Mouse (Mus musculus): ENCODE data around the gene Plk3.
"Not testable (repeated sequence)": the region's sequence is repeated elsewhere in the genome, so short reads cannot be mapped to it uniquely, and the experiment has no call there.

Plk3 gene

GRCm38 (mm10) chr4:117133817-117134600 lies at the start of gene Plk3:
Plk3 (minus strand) TSS chr4:117133963.
- peak; percentile 99 for DNase-seq

DNA sequence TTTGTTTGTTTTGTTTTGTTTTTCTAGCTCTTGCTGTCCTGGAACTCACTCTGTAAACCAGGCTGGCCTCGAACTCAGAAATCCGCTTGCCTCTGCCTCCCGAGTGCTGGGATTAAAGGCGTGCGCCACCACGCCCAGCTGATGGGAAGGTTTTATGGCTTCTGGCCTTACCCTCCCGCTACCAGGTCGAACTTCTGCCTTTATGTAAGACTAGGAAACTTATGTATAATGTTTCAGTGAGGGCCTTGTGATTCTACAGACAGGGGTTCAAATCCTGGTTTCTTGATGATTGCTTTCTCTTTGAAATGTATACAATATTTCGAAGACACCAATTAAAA lies 49.0 kb upstream of the Plk3 start:
- not testable (repeated sequence) for DNase-seq

- peak; percentile 92 for DNase-seq
Observed at GRCm38 (mm10) chr4:117181863-117182758, 48.3 kb upstream of the Plk3 start, which contains the start of gene Kif2c. Kif2c (minus strand) TSS chr4:117182639.

- no peak for DNase-seq
Observed at GRCm38 (mm10) chr4:117169936-117170335, 36.2 kb upstream of the Plk3 start.

DNA sequence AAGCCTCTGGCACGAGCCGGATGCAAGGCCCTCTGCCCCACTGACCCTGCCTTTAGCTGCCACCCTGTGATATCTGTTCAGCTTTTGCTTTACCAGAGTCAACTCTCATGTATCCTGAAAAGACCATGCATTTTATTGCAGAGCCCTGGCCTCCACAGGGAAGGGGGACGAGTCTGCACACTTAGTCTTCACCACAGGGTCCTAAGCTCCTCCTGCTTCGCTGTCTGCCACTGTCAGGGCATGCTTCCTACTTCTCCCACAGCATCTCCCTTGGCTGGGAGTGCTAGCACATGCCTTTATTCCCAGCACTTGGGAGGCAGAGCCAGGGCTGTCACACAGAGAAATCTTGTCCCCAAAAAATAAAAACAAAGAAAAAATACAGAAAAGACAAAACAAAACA lies 27.4 kb upstream of the Plk3 start:
- DNase-seq = no peak

GRCm38 (mm10) chr4:117159666-117160065 lies 25.9 kb upstream of the Plk3 start:
- DNase-seq = no peak

GRCm38 (mm10) chr4:117156372-117156771 lies 22.6 kb upstream of the Plk3 start:
- DNase-seq = no peak

GRCm38 (mm10) chr4:117155792-117156355 lies 22.1 kb upstream of the Plk3 start, which contains the start of gene Rps8:
Rps8 (minus strand) TSS chr4:117156243.
- peak; percentile 85 for DNase-seq

- DNase-seq = no peak
Observed at GRCm38 (mm10) chr4:117155020-117155791, 21.4 kb upstream of the Plk3 start.

GRCm38 (mm10) chr4:117152714-117153113 lies 19.0 kb upstream of the Plk3 start:
- DNase-seq = no peak

DNA sequence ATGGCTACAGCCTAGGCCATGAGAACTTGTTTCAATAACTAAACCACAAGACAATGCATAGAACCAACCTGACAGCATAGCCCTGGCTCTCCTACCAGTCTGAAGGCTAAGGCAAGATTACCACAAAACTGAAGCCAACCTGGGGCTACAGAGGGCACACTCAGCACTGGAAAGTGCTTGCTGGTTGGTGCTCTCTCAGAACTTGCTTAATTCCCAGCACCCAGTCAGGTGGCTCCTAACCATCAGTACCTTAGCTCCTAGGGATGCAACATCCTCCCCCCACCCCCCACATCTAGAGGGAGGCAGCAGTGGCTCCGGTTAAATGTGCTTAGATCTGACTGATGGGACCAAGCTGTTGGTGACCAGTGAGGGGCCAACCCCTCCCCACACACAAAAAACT lies 17.7 kb upstream of the Plk3 start:
- no peak for DNase-seq

- no peak for DNase-seq
Observed at GRCm38 (mm10) chr4:117150212-117150733, 16.5 kb upstream of the Plk3 start.

GRCm38 (mm10) chr4:117149291-117150211 lies 15.8 kb upstream of the Plk3 start:
- no peak for DNase-seq

GRCm38 (mm10) chr4:117148815-117149214 lies 15.1 kb upstream of the Plk3 start:
- no peak for DNase-seq

- no peak for DNase-seq
Observed at GRCm38 (mm10) chr4:117148047-117148713, 14.4 kb upstream of the Plk3 start.

DNA sequence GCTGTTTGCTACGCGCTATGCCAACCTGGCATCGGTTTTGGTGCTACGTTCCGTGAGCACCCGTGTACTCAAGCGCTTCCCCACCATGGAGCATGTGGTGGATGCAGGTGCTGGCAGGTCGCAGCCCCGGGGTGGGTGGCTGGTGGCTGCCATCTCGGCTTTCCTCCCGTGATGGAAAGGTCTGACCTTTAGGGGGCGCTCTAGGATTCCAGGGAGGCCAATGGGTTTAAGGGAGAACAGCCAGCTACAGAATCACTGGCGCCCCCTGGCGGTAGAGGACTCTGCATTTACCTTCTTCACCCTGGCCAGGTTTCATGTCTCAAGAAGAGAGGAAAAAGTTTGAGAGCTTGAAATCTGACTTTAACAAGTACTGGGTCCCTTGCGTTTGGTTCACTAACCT lies 12.4 kb upstream of the Plk3 start:
- peak; percentile 95 for DNase-seq

GRCm38 (mm10) chr4:117145248-117145647 lies 11.5 kb upstream of the Plk3 start:
- DNase-seq = no peak

DNA sequence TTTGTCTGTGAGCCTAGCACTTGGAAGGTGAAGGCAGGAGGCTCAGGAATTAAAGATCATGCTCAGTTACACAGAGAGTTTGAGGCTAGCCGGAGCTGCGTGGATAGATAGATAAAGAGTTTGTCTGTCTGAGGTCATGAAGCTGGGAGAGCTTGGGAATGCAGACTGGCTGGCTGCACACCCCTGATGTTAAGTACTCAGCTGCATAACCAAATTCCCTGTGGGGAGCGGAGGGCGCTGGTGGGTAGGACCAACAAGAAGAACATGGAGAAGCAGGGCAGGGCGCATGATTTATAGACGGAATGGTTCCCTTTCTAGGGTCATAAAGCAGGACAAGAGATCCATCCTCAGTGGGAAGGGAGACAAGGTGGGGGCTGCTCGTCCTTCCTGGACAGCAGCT lies 9.3 kb upstream of the Plk3 start:
- DNase-seq = no peak

- DNase-seq = no peak
Observed at GRCm38 (mm10) chr4:117140613-117141012, 6.8 kb upstream of the Plk3 start.

DNA sequence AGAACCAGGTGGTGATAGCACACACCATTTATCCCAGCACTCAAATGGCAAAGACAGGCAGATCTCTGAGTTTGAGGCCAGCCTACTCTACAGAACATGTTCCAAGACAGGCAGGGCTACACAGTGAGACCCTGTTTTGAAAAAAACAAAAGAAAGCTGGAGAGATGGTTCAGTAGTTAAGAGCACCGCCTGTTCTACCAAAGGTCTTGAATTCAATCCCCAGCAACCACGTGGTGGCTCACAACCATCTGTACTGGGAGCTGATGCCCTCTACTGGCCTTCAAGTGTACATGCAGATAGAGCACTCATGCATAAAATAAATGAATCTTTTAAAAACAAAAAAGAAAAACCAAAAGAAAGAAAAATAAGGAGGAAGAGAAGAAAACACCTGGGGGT lies 5.5 kb upstream of the Plk3 start:
- peak; percentile 50 for DNase-seq

All from lung, postnatal 14 days (tissue).